Mouse (Mus musculus): ENCODE results near the gene Calm2. TPM values are rescaled to one million over a fixed set of nuclear protein-coding genes. Genes with fewer than 3 reads are reported as not detected.

Calm2 gene
- polyA plus RNA-seq, 1 experiment: 271 TPM

DNA sequence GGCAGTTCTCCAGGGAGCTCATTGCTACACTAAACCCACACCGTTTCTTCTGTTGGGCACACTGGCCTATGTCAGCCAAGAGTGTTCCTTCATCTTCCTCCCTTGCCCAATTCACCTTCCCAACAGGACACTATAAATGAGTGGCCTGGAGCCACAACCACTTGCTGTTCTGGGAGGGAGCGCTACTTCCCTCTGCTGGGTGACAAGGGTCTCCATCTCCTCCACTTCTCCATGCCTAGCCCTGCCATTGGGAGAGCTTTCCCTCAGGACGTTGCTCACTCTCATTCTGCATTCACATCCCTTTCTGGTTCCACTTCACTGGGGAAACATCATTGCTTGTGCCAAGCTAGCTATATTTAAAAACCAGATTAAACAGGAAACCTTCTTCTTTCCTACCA, 14.8 kb upstream of the Calm2 start:
- Histone ChIP-seq H3K27me3 (ENCODE audit: control insufficient read depth, insufficient read depth, insufficient read length) (no peaks in the 10 kb centered on the region), H3K79me2 (ENCODE audit: control insufficient read depth, insufficient read depth) (no peaks in the 10 kb centered on the region), H3K36me3 (ENCODE audit: control insufficient read depth, insufficient read depth) (no peaks in the 10 kb centered on the region), H3ac (ENCODE audit: control insufficient read depth, insufficient read length) (no peak overlapping the region), H3K4me2 (ENCODE audit: low read depth) (no peak overlapping the region), H3K4me3 (no peak overlapping the region)
- TF ChIP-seq TCF3 (IDR thresholded peaks at IDR 0.05; ENCODE audit: insufficient read length, low read depth) (no peak), MYOD1 (IDR thresholded peaks at IDR 0.05; ENCODE audit: control insufficient read depth in 1 of 3, insufficient read length in 2 of 3, low read depth in 2 of 3) (no peak), MAX (IDR thresholded peaks at IDR 0.05; ENCODE audit: low read depth) (no peak), SRF (IDR thresholded peaks at IDR 0.05; ENCODE audit: control insufficient read depth, insufficient read length, low read depth) (no peak), MYOG (IDR thresholded peaks at IDR 0.05; ENCODE audit: control insufficient read depth in 1 of 3, insufficient read depth in 1 of 3, insufficient read length in 2 of 3, low read depth in 2 of 3) (no peak), TCF12 (IDR thresholded peaks at IDR 0.05; ENCODE audit: insufficient read depth, poor library complexity, severe bottlenecking) (no peak), CEBPB (IDR thresholded peaks at IDR 0.05; ENCODE audit: insufficient read depth, poor library complexity, severe bottlenecking) (no peak), E2F4 (IDR thresholded peaks at IDR 0.05; ENCODE audit: insufficient read depth) (no peak), POLR2AphosphoS2 (IDR thresholded peaks at IDR 0.05; ENCODE audit: insufficient read length, low read depth) (no peak), USF1 (IDR thresholded peaks at IDR 0.05; ENCODE audit: low read depth) (no peak), POLR2A (IDR thresholded peaks at IDR 0.05; ENCODE audit: insufficient read length, low read depth) (no peak), REST (IDR thresholded peaks at IDR 0.05; ENCODE audit: insufficient read depth, insufficient read length) (no peak)

DNA sequence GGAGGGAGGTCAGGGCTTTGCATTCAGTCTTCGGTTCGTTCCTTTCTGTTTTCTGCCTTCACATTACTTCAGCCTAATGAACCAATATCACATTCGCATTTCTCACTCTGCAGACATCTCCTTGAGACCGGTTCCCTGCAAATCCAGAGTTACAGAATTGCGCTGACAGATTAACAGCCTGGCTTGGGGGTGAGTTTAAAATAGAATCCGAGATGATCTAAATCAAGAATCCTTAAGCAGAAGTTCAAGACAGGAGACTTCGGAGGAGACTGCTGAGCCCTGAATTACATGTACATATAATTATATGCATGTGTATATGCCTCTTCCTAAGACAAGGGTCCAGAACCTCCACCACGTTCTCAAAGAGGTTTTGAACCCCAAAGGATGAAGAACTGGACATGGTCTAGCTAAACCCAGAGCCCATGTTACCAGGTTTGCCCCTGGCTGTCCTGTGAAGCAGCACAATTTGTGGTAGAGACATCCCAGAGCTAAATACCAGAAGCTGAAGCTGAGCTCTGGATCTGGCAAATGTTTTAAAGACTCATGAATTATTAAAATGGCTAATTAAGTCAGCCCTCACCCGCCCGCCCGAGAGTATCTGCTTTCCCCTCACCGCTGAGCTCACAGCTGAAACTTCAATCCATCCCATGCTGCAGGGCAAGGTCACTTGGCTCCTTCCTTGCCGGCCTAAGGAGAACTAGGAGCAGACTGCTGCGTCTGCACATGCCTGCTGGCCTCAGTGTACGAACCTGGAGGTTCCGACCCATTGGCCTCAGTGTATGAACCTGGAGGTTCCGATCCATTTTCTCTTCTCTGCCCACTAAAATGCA, 14.1 kb upstream of the Calm2 start:
- Histone ChIP-seq H3K4me3 (no peak overlapping the region), H3K27me3 (ENCODE audit: control insufficient read depth, insufficient read depth, insufficient read length) (no peaks in the 10 kb centered on the region), H3K4me2 (ENCODE audit: low read depth) (peak overlapping the region; percentile 73), H3K36me3 (ENCODE audit: control insufficient read depth, insufficient read depth) (no peaks in the 10 kb centered on the region), H3K79me2 (ENCODE audit: control insufficient read depth, insufficient read depth) (no peaks in the 10 kb centered on the region), H3ac (ENCODE audit: control insufficient read depth, insufficient read length) (no peak overlapping the region)
- no peak for TF ChIP-seq MAX (IDR thresholded peaks at IDR 0.05; ENCODE audit: low read depth)
- no peak for TF ChIP-seq E2F4 (IDR thresholded peaks at IDR 0.05; ENCODE audit: insufficient read depth)
- no peak for TF ChIP-seq POLR2A (IDR thresholded peaks at IDR 0.05; ENCODE audit: insufficient read length, low read depth)
- no peak for TF ChIP-seq SRF (IDR thresholded peaks at IDR 0.05; ENCODE audit: control insufficient read depth, insufficient read length, low read depth)
- TF ChIP-seq MYOG (IDR thresholded peaks at IDR 0.05; ENCODE audit: control insufficient read depth in 1 of 3, insufficient read depth in 1 of 3, insufficient read length in 2 of 3, low read depth in 2 of 3): no peak
- no peak for TF ChIP-seq TCF3 (IDR thresholded peaks at IDR 0.05; ENCODE audit: insufficient read length, low read depth)
- no peak for TF ChIP-seq CEBPB (IDR thresholded peaks at IDR 0.05; ENCODE audit: insufficient read depth, poor library complexity, severe bottlenecking)
- no peak for TF ChIP-seq POLR2AphosphoS2 (IDR thresholded peaks at IDR 0.05; ENCODE audit: insufficient read length, low read depth)

DNA sequence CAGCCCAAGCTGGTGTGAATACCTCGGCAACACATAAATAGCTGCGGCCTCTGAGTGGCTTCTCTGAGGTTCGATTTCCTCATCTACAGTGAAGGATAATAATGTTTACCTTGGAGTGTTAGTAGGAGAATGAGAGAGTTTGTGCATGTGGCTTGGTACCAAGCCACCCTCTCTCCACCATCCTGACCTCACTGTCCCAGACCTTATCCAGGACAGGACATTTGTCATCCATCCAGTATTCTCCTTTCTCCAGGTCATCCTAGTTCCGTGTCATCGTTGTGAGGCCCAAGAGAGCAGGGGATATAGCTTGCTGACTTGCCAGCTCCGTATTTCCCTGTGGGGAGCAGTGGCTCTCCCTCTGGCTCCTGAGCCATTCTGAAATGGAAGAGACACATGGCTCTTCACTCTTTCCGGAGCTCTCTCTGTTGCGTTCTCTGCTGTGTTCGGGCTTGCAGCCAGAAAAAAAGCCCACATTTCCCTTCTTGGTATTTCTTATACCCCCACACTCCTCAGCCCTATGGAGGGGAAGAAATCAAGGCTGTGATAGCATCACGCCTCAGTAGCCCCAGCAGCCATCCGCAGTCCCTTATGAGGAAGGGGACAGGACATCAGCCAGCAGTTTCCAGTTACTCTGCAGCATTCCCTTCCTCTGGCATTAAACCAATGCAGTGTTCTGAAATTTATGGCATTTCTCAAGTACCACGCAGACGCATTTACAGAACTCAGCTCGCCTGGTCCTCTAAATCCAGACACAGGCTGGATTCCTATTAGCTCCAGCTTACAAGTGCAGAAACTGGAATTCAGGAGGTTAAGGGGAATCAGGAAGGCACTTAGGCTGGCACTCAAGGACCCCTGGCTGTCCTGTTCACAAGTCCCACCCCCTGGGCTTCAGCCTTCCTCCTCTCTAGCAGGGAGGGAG, 13.3 kb upstream of the Calm2 start:
- Histone ChIP-seq H3K36me3 (ENCODE audit: control insufficient read depth, insufficient read depth) (no peaks in the 10 kb centered on the region), H3K27me3 (ENCODE audit: control insufficient read depth, insufficient read depth, insufficient read length) (no peaks in the 10 kb centered on the region), H3K4me2 (ENCODE audit: low read depth) (peak overlapping the region; percentile 73), H3K79me2 (ENCODE audit: control insufficient read depth, insufficient read depth) (no peaks in the 10 kb centered on the region), H3ac (ENCODE audit: control insufficient read depth, insufficient read length) (no peak overlapping the region), H3K4me3 (no peak overlapping the region)
- TF ChIP-seq MYOG (IDR thresholded peaks at IDR 0.05; ENCODE audit: control insufficient read depth in 1 of 3, insufficient read depth in 1 of 3, insufficient read length in 2 of 3, low read depth in 2 of 3) (no peak), MYOD1 (IDR thresholded peaks at IDR 0.05; ENCODE audit: control insufficient read depth in 1 of 3, insufficient read length in 2 of 3, low read depth in 2 of 3) (peak in 1 of 3 experiments; percentile 0)

DNA sequence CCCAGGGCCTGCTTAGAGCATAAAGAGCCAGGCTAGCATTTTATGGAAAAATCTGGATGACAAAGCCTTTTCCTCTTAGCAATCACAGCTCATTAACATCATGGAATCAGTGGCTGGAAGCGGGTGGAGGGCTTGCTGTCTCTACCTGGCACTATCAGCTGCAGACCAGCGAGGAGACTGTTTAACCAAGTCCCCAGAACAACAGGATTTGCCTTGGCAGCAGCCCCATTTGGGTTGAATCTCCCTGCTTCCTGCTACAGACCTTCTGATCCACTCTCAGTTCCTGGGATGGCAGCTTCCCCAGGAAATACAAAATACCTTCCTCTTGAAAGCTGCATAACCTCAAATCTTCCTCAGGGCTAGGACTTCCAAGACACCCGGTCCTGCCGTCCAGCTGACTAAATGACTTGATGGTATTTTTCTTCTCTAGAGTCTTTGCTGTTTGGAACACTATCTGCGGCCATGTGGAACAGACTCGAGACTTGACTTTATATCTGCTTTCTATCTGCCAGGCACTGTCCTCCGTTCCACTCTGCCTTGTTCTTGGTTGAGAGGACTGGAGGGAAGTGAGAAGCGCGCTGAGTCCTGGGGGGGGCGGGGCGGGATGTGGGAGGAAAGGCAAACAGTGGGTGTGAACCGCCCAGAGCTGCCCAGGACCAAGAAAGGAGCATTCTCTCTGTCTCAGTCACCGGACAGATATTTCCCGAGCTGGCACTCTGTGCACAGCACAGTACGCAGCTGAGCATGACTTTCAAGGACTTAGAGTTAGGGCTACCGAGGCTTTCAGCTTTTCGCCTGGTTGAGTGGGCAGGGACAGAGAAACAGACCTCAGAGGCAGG, 12.4 kb upstream of the Calm2 start:
- TF ChIP-seq POLR2AphosphoS2 (IDR thresholded peaks at IDR 0.05; ENCODE audit: insufficient read length, low read depth): peak; percentile 43
- no peak for TF ChIP-seq REST (IDR thresholded peaks at IDR 0.05; ENCODE audit: insufficient read depth, insufficient read length)
- peak in 1 of 3 experiments; percentile 1 for TF ChIP-seq MYOD1 (IDR thresholded peaks at IDR 0.05; ENCODE audit: control insufficient read depth in 1 of 3, insufficient read length in 2 of 3, low read depth in 2 of 3)
- peak; percentile 63 for TF ChIP-seq POLR2A (IDR thresholded peaks at IDR 0.05; ENCODE audit: insufficient read length, low read depth)
- Histone ChIP-seq H3ac (ENCODE audit: control insufficient read depth, insufficient read length) (no peak overlapping the region), H3K4me2 (ENCODE audit: low read depth) (peak overlapping the region; percentile 73), H3K27me3 (ENCODE audit: control insufficient read depth, insufficient read depth, insufficient read length) (no peaks in the 10 kb centered on the region), H3K79me2 (ENCODE audit: control insufficient read depth, insufficient read depth) (no peaks in the 10 kb centered on the region), H3K4me3 (no peak overlapping the region), H3K36me3 (ENCODE audit: control insufficient read depth, insufficient read depth) (no peaks in the 10 kb centered on the region)
